Mouse (Mus musculus): ENCODE measurements around the gene Pnpla6.

The Pnpla6 gene

DNA sequence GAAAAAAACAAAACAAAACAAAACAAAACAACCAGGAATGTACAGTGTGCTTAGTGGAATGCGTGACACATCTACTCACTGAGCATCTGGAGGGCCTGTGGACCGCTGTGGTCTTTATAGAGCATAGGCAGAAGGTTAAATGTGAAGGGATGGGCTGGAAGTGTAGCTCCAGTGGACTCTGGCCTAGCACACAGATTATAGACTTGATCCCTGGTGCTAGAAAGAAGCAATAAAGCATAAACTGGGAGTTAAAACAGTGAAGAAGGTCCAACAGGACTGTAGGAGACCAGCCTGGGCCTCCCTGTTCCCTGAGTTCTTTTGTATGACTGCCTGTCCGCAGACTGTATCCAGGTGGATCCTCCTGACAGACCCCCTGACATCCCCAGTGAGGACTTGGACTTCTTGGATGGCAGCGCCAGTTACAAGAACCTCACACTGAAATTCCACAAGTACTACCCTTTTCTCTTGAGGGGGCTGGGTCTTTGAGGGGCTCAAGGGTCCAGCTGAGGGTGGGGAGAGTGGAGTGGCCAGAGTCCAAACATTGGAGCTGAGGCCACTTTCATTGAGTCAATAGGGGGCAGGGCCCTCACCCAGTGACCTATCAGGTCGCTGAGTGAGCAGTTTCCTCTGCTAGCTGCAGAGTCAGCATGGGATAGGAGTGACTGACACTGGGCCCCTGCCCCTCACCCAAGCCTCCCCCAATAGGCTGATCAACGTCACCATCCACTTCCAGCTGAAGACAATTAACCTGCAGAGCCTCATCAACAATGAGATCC, 7.0 kb upstream of the Pnpla6 start:
- DNase-seq, result no peak

DNA sequence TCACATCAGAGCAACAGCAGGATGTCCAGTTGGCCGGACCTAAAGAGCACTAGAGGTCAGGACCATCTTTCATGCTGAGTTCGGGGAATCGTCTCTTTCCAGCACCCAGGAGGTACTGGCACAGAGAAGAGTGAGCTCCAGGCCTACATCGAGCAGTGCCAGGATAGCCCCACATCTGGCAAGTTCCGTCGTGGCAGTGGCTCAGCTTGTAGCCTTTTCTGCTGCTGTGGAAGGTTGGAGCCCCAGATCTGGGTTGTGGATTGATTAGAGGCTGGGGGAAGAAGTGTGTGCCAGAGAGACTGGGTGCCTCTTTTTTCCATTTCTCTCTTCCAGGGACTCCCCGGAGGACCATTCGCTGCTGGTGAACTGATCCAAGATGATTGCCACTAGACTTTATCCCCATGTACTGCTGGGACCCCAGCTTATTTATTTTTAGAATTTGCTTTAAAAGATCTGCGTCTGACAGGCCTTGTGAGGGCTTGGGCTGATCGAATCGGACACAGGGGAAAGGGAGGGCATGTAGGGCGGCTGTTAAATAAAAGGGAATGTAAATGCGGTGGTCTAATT, 420 bp upstream of the Pnpla6 start:
- DNase-seq, result no peak

DNA sequence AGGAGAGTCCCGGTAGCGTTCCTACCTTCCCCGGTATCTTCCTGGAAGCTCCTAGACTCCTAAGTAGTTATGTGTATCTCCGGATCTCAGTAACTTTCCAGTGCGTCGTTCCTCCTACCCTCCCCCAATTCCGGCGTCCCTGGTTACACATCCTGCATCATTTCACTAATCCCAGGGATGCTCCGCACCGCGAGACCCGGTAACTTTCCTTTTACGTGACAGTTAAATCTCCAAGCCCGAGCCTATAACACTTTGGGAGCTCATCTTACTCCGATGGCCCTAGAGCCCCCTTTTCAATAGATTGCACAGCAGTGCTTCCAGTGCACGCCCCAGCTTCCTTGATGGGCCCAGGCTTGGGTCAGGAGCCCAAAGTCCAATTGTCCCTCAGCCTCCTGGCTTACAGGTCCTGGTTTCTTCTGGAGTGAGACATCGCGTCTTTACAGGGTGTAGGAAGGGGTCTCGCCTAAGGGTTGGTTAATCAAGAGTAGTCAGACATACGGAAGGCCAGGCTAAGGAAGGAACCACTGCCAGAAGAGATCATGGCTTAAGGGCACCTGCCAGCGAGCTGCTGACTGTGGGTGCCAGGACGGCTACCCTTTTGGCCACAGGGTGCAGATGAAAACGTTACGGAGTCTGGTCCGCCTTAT, 710 bp downstream of the Pnpla6 start:
- peak; percentile 64 to 77 for DNase-seq

DNA sequence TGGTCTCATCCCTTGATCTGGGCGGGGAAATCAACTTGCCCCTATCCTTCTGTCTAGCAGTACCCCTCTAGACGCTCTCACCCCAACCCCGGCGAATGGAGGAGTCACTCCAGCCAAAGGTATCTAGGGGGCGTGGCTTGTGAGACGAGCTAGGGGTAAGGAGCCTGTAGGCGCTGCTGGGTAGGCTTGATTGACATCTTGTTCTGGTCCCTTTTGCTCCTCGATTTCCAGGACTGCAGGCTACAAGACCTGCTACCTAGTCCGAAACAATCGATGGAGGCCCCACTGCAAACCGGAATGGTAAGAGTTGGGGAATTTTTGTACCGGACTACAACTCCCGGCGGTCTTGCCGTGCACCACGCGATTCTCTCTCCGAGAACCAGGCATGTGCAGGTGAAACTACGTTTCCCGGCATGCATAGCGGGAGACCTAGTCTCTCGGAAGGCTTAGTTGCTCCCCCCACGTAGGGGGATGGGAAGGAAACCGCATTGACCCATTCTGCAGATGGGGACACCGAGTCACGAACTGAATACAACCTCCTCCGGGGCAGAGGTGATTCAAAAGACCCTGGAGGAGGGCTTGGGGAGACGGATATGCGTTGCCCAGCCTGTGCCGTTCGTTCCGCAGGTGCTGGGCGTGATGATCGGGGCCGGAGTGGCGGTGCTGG, 1.4 kb downstream of the Pnpla6 start:
- peak; percentile 94 to 96 for DNase-seq

DNA sequence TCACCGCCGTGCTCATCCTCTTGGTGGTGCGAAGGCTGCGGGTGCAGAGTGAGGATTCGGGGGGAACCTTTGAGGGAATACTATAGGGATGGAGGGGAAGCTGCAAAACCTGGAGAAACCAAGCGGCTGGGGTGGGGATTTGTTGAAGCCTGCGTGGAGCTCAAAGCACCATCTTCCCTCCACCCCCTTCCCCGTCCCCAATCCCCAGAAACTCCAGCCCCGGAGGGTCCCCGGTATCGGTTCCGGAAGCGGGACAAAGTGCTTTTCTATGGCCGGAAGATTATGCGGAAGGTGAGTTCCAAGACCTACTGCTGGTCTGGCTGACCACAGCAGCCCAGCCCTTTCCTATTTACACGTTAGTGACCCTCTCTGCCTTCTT, 1.9 kb downstream of the Pnpla6 start:
- peak; percentile 56 to 67 for DNase-seq

DNA sequence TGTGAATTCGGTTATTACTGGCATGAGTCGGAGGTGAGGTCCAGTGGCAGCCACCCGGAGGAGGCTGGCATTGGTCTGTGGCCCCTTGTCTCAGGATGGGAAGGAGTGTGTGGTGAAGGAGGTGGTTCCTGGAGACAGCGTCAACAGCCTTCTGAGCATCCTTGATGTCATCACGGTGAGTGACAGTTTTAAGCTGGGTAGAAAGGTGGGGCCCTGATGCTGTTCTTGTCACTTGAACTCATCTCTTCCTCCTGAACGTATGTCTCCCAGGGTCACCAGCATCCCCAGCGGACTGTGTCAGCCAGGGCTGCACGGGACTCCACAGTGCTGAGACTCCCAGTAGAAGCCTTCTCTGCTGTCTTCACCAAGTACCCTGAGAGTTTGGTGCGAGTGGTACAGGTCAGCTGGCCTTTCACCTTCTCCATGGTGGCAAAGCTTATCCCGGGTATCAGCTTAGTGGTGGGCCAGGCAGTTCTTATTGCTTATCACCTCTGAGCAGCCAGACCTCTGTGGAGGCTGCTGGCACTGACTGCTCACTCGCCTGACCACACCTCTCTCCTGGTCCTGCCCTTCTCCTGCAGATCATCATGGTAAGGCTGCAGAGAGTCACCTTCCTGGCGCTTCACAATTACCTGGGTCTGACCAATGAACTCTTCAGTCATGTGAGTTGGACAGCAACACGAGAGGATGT, 7.0 kb downstream of the Pnpla6 start:
- DNase-seq, result no peak

DNA sequence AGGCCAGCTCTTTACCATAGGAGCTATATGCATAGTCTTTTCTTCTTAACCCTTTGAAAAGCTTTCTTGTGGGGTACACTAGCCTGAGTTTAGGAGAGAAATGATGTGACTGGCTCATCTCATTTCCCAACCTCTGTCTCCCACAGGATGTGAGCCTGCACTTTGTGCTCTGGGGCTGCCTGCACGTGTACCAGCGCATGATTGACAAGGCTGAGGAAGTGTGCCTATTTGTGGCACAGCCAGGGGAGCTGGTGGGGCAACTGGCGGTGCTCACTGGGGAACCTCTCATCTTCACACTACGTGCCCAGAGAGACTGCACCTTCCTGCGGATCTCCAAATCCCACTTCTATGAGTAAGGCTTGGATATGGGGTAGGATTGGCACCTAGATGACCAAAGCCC, 15.6 kb downstream of the Pnpla6 start:
- no peak for DNase-seq

DNA sequence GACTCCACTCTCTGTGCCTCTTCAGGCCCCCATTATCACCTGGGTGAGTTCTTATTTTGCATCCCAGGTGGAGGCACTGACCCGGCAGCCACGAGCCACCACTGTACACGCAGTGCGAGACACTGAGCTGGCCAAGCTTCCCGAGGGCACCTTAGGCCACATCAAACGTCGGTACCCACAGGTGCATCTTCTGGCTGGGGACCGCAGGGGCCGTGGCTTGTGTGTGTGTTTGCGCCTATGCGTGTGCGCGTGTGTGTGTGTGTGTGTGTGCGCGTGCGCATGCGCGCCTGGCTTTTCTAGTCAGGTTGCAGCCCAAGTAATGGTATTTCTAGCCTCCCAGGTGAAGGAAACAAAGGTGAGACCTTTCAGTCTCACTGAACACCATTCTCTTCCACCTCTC, 16.8 kb downstream of the Pnpla6 start:
- no peak for DNase-seq

DNA sequence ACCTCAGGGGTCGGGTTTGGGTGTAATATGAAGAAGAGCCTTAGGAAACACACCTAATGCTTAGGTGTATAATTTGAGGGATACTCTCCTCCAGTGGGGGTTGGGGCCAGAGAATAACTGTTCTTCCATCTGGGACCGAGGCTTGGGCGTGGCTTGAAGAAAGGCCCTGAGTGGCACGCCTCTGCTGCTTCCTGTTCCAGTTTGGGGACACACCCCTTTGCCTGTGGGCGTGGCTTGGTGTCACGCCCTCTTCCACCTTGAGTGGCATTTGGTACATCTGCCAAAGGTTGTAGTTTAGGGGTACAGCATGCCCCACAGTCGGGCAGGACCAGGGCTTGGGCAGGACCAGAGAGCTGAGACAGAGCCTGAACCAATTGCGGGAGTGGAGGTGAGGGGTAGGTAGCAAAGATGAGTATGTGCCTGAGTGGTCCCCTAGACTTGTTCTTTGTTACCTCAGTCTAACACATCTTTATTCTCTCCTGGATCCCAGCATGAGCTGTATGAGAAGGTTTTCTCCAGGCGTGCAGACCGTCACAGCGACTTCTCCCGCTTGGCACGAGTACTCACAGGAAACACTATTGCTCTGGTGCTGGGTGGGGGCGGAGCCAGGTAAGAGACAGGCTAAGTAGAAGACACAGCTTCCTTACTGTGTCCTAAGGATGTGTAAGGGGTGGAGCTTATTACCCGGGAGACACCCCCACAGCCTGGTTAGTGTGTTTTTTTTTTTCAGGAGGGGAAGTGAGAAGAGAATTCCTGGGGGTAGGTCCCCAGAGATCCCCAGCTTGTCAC, 21.1 kb downstream of the Pnpla6 start:
- no peak for DNase-seq

DNA sequence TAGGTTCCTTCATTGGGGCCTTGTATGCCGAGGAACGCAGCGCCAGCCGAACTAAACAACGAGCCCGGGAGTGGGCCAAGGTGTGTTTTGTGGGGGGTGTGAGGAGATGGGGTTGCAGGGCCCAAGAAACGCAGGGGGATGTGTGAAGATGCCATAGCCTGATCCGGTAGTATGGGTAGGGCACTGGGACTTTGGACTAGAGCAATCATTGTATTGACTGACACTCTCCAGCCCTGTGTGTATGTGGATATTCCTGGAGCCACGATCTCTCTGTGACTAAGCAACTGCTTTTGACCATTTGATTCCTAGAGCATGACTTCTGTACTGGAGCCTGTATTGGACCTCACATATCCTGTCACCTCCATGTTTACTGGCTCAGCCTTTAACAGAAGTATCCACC, 21.8 kb downstream of the Pnpla6 start:
- DNase-seq, result no peak

DNA sequence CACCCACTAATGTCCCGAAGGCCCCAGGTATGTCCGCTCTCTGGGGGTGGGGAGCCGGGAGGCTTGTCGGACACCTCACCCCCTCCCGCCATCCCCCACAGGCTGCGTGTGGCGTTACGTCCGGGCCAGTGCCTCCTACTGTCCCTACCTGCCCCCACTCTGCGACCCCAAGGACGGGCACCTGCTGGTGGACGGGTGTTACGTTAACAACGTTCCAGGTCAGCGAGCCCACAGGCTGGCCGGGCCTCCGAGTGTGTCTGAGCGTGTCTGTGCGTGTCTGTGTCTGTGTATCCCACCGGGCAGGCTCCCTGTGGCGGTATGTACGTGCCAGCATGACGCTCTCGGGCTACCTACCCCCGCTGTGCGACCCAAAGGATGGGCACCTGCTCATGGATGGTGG, 22.5 kb downstream of the Pnpla6 start:
- DNase-seq, result no peak

DNA sequence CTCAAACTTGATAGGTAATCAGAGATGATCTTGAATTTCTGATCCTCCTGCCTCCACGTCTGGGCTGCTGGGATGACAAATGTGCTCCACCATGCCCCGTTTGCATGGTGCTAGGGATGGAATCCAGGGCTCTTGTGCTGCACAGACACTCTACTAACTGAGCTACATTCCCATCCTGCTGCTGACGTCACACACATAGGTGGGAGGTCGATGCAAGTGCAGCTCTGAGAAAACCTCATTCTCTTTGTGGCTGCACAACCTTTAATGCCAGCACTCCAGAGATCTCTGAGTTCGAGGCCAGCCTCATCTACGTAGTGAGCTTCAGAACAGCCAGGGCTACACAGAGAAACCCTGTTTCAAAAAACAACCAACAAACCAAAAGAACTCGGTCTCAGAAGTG, 24.0 kb downstream of the Pnpla6 start:
- no peak for DNase-seq

DNA sequence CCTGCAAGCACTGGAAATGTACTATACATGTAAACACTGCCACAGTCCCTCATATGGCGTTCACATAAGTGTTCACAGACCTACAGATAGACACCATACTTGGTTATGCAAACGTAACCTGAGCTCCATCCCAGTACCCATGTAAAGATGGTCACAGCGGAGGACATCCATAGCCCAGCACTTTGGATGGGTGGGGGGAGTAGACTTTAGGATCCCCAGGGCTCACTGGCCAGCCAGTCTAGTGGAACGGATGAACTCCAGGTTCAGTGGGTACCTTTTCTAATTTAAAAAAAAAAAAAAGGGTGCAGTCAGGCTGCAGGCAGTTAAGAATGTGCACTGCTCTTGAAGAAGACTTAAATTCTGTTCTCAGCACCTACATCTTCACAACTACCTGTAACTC, 24.9 kb downstream of the Pnpla6 start:
- DNase-seq, result no peak

DNA sequence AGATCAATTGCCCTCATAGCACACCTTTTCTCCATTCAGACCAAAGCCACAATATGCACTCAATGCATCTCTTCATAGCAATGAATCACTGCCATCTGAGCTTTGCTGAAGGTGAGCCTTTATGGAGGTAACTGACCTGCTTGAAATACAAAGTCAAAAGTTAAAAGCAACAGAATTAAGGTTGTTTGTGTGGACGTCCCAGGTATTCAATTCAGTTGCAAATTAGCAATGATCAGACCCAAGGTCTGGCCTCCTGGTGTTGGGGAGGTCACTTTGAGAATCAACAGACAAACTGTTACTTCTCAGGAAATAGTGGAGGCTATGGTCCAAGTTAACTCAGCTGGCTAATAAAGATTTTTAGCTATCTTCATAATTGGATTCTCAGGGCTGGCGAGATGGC, 31.3 kb downstream of the Pnpla6 start:
- no peak for DNase-seq

DNA sequence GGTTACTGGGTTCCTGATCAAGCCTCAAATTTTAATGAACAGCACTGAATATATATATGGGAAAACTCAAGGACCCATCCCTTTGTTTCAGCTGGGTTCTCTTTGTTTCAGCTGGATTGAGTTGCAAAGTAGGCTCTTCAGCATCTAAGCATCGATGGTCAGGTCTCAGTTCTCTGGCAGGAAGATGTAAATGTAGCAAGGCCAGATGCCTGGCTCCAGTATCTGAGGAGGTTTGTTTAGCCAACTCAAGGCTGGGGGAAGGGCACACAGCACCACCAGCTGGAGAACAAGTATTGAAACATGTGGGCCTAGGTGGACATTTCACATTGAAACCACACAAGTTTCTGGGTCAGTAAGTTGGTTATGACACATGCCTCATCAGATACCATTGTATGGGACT, 37.1 kb downstream of the Pnpla6 start:
- no peak for DNase-seq

DNA sequence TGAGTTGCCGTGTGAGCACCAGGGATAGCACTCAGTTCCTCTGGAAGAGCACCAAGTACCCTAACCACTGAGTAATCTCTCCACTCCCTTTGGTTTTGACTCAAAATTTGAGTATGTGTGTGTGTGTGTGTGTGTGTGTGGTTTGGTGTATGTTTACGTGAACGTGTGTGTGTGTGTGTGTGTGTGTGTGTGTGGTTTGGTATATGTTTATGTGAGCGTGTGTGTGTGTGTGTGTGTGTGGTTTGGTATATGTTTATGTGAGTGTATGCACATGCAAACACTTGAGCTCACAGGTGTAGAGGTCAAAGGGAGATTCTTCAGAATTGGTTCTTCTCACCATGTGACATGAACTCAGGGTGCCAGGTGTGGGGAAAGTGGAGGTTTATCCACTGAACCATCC, 40.9 kb downstream of the Pnpla6 start:
- DNase-seq, result no peak

DNA sequence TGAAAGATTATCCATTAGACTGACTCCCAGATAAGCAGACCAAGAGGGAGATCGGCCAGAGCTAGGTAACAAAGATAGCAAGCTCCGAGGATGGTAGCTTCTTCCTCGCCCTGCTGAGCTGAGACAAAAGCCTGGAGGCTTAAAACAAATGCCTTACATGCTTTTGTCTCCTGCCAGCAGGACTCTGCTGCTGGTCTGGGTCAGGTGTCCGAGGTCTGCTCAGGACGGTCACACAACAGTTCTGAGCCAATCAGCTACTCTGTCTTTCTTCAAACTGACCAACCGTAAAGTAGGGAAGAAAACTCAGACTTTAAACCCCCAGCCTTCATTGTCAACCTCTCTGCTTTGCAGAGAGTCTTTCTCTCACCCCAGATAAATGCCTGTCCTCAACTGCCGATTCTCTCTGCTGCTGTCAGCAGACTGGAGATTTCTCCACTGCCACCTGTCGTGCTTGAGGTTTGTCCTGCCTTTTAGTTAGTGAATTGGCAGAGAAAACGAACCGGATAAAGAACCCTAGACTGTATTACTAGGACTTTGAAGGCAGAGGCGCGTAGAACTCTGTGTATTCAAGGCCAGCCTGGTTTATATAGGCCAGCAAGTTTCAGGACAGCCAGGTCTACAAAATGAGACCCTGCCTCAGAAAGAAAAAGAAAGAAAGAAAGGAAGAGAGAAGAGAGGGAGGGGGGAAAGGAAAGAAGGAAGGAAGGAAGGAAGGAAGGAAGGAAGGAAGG, 52.6 kb downstream of the Pnpla6 start, which contains the start of gene C330021F23Rik:
C330021F23Rik (plus strand) TSS at position 350 of the 731 bp plus-strand sequence.
- peak; percentile 26 to 58 for DNase-seq

DNA sequence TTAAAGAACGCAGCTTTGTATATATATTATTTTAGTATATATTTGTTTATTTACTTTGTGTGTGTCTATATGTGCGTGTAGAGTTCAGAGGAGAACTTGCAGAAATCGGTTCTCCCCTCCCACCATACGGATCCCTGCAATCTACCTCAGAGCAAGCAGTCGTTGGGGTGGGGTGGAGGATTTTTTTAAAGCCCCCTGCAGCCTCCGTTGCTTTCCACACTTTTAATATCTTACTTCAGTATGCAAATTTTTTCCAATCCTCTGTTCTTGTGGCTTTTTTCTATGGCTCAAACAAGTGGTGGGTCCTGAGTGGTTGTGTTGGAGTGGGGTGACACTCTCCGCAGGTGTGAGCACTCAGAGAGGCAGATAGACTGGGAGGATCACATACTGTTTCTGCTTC, 53.2 kb downstream of the Pnpla6 start:
- DNase-seq, result no peak

DNA sequence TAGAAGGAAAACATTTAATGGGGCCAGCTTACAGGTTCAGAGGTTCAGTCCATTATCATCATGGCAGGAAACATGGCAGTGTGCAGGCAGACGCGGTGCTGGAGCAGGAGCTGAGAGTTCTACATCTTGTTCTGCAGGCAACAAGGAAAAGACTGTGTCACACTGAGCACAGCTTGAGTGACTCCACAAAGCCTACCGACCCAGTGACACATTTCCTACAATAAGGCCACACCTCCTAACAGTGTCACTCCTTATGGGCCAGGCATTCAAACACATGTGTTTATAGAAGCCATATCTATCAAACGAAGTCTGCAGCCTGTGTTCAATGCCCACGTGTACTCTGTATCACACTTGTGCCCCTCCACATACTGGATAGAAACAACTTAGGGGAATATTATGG, 54.6 kb downstream of the Pnpla6 start:
- no peak for DNase-seq

DNA sequence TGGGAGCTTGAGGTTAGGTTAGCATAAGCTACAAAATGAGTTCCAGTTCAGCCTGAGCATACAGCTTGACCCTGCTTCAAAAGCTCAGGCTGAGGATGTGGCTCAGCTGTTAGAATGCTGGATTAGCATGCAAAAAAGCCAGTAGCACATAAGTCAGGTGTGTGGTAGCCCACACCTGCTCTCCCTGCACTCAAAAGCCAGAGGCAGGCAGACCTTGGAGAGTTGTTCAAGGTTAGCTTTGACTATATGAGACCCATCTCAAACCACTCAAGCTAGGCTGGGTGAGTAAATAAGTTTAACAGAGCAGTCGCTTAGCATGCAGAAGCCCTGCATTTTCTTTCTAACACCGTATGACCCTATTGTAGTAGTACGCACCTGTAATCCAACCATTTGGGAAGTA, 59.4 kb downstream of the Pnpla6 start:
- no peak for DNase-seq

DNA sequence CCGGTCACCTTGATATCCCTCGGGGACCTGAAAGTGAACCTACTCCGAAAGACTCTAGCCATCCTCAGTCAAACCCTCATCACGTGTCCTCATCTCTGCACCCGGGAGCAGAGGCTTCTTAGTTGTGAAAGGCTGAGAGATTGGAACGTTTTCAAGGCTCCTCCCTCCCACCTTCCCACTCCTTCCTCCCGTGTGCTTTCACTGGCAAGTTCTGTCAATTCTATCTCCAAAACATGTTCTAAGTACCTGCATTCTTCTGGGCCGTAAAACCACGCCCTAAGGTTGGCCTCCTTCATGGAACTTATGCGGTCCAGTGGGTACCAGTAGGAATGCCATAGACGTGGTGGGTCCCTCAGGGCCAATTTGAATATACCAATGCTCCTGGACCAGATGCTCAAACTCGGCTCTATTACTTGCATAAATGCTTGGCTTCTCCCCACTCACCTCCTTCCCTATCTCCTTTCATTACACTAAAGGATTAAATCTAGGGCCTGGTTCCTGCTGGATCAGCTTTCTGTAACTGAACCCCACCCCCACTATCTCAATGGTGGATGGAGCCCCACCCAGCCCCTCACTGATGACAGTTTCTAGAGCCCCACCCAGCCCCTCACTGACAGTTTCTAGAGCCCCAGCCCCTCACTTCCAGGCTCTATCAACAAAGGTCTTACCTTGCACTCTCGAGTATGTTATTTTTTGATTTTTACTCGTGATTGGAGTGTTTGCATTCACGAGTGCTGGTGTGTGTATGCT, 61.2 kb downstream of the Pnpla6 start:
- DNase-seq, result no peak

Measured in kidney, postnatal 4 days (tissue).